Mouse (Mus musculus): ENCODE data around the gene Rab6a.
"Not testable (repeated sequence)": the region's sequence is repeated elsewhere in the genome, so short reads cannot be mapped to it uniquely, and the experiment has no call there.

DNA sequence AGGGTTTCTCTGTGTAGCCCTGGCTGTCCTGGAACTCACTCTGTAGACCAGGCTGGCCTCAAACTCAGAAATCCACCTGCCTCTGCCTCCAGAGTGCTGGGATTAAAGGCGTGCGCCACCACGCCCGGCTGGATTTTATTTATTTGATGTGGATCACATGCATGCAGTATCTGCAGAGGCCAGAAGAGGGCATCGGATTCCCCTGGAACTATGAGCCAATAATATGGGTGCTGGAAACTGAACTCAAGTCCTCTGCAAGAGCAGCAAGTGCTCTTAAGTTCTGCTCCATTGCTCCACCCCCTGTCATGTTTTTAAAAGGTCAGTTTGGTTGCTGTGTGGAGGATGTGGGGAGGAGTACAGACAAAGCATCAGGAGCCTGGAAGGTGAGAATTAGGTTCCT is 40.0 kb upstream of the Rab6a start:
- TF ChIP-seq POLR2A, CTCF (IDR thresholded peaks at IDR 0.05; ENCODE audit: insufficient read depth, low read depth, low read length): not testable (repeated sequence)

Data from olfactory bulb, adult 2 months (tissue).